Mouse (Mus musculus) natural killer cell, adult 2 months (primary cell): ENCODE results near the gene Muc4.

Experiments used
- DNase-seq, 2 experiments: peaks; one replicate each; pipeline ENCODE4 v3.0.0; 2022; ENCODE audit warnings: low spot score in 2 of 2

The Muc4 gene

DNA sequence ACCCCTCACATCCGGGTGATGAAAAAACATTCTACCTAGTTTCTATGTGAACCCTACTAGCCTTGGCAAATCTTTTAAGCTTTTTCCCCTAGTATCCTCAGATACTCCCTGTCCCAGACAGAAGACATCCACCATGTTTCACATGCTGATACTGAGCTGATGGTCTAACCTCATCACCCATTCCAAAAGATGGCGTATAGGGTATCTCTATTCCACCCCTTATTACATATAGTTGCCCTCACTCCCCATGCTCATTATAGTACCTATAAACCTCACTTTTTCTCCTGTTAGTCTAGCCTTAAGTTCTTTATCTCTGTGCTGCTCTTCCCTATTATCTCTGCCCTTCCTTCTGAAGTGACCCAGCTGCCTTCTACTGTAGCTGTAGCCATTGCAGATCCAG lies at the start of gene Muc4:
Muc4 (plus strand) TSS at position 301 of the 400 bp plus-strand sequence.
- no peak for DNase-seq

- no peak for DNase-seq
These were observed 49.7 kb upstream of the Muc4 start for GRCm38 (mm10) chr16:32685998-32686397.

DNA sequence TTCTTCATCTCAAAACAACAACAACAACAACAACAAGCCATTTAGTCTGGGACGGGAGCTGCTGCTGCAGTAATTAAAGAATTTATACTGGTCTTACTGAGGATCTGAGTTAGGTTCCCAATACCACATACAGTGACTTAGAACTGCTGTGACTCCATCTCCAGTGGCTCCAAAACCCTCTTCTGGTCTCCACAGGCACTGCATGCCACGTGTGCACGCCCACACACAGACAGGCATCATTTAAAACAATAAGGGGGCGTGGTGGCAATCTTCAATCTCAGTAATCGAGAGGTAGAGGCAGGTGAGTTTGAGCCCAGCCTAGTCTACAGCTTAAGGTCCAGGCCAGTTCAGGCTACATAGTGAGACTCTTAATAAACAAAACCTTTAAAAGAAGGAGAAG lies 48.5 kb upstream of the Muc4 start:
- no peak for DNase-seq

- no peak for DNase-seq
These were observed 46.9 kb upstream of the Muc4 start for GRCm38 (mm10) chr16:32688770-32689169.

- DNase-seq = peak; percentile 58 to 73
These were observed 46.2 kb upstream of the Muc4 start for GRCm38 (mm10) chr16:32689501-32689900.

- peak; percentile 33 to 35 for DNase-seq
These were observed 38.7 kb upstream of the Muc4 start for GRCm38 (mm10) chr16:32696841-32697464.

DNA sequence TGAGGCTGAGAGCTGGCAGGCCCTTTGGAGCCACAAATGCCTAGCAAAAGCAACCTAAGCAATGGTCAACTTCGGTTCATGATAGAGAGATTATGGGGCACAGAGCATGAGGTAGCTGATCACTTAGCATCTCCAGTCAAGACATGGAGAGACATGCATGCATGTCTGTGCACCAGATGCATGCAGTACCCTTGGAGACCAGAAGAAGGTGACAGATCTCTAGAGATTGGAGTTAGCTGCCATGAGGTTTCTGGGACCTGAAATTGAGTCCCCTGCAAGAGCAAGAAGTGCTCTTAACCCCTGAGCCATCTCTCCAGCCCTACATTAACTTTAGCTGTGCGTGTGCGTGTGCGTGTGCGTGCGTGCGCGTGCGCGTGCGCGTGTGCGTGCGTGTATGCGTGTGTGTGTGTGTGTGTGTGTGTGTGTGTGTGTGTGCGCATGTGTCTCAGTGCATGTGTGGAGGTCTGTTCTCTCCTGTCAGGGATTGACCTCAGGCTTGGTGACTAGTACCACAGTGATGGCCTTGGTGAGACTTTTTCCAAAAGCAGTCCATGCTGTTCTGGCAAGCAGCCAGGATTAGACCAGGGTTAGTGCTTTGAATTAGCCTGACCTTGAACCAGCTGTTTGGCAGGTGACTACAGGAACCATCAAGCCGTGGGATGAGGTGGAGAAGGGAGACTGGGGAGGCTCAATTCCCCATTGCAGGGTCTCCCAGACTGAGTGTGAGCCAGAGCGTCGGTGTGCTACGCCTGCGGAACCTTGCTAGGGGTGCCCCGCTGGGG lies 37.8 kb upstream of the Muc4 start:
- DNase-seq = no peak

DNA sequence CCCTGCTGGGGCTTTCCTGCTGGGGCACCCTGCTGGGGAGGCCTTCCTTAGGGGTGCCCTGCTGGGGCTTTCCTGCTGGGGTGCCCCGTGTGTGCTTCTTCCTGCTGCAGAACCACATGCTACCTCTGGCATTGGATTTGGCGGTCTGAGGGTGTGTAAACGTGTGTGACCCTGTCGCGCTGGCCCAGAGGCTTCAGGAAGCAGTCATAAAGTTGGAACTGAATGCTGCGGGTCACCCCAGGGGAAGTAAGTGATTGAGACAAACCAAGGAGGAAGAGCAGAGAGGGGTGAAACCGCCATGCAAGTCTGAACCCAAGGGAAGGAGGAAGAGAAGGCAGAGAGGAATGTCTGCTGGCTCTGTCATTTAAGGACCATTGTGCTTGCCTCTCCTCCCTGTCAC lies 37.1 kb upstream of the Muc4 start:
- no peak for DNase-seq

GRCm38 (mm10) chr16:32703312-32703912 lies 32.3 kb upstream of the Muc4 start:
- DNase-seq = no peak

- no peak for DNase-seq
These were observed 30.1 kb upstream of the Muc4 start for GRCm38 (mm10) chr16:32705606-32706005.

GRCm38 (mm10) chr16:32707111-32707823 lies 28.4 kb upstream of the Muc4 start:
- no peak for DNase-seq

GRCm38 (mm10) chr16:32707824-32708456 lies 27.7 kb upstream of the Muc4 start:
- DNase-seq = no peak

DNA sequence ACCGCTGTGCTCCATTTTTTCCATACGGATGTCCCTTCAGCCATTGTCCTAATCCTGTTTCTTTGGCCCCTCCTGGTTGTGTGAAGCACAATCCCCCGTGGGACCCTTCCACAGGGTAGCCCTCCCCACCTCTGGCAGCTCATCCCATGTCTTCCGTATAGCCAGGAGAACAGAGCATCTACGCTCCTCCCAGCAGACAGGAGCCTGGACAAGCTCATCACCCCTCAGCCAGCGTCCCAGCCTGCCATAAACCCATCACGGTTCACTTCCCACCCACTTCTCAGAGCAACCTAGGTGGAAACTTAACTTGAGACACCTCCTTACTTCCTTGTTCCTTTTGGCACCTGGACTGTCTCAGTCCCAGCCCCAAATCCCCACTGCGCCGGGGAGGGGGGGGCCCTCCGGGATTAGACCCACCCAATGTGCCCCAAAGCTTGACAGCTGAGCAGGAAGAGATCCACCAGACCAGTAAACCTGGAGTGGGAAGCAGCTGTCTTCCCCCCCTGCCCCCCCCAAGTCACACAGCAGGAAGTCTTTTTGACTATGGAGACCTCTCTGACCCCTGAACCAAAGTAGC lies 27.1 kb upstream of the Muc4 start:
- DNase-seq = no peak

GRCm38 (mm10) chr16:32709116-32709515 lies 26.6 kb upstream of the Muc4 start:
- no peak for DNase-seq

- DNase-seq = no peak
These were observed 25.1 kb upstream of the Muc4 start for GRCm38 (mm10) chr16:32710426-32711070.

DNA sequence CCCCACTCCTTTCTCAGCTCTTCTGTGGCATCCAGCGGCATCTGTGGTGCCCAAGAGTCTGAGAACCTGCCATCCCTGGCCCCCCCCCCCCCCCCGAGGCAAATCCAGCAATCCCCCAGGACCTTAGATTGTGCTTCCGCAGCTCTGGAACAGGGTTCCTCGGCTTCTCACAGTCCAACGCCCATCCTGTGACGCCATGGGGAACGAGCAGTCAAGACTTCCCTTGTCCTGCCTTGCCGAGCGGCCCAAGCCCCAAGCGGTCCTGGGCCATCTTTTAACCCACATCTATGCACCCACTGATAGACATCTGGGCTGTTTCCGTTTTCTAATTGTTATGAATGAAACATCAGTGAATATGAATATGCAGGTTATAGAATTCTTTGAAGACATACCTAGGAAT lies 23.5 kb upstream of the Muc4 start:
- no peak for DNase-seq

GRCm38 (mm10) chr16:32713556-32713955 lies 22.1 kb upstream of the Muc4 start:
- no peak for DNase-seq

- no peak for DNase-seq
These were observed 20.3 kb upstream of the Muc4 start for GRCm38 (mm10) chr16:32715364-32715763.

DNA sequence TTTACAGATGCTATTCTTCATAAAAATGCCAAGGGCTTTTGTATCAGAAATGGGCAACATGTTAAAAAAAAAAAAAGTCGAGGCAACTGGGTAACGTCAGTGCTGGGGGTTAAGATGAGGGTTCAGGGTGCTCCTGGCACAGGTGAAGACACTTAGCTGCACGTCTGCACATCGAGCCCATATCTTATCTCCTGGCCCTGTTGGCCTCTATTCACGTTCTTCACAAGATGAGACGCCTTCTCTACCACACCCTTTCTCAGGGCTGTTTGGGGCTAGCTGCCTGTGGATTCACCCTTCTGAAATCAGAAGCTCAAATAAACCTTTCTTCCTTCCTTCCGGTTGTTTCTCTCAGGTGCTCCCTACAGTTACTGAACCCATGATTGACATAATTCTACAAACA lies 12.5 kb upstream of the Muc4 start:
- DNase-seq = no peak

DNA sequence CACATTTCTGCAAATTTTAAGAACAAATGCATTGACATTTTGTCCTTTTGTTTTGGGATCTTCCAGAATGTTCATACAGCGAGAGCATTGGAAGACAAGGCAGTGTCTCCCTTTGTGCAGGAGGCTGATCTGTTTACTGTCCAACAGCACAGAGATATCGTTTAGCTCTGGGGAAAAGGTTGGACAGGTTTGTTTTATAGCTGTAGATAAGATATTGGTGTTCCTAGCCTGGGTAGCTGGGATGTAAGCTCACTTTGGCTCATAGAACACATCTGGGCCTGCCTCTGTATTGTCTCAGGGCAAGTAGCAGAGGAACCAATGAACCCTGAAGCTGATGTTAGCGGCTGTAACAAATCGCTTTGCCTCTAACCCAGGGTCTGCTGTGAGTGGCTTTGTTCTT lies 11.9 kb upstream of the Muc4 start:
- no peak for DNase-seq

GRCm38 (mm10) chr16:32724259-32724658 lies 11.4 kb upstream of the Muc4 start:
- DNase-seq = no peak
